Mouse (Mus musculus): Measurements from ENCODE around the gene Hnrnpm.
"Not testable (repeated sequence)": the region's sequence is repeated elsewhere in the genome, so short reads cannot be mapped to it uniquely, and the experiment has no call there.

Hnrnpm gene

GRCm38 (mm10) chr17:33686760-33687159, at the start of gene Hnrnpm:
TSS of gene Hnrnpm (minus strand) at chr17:33686860.
- no peak for DNase-seq (ENCODE audit: low read depth, low spot score)

GRCm38 (mm10) chr17:33733526-33733925, 46.9 kb upstream of the Hnrnpm start:
- not testable (repeated sequence) for DNase-seq (ENCODE audit: low read depth, low spot score)

- DNase-seq (ENCODE audit: low read depth, low spot score) = not testable (repeated sequence)
These were observed 46.0 kb upstream of the Hnrnpm start for GRCm38 (mm10) chr17:33732556-33733083.

GRCm38 (mm10) chr17:33729215-33729614, 42.6 kb upstream of the Hnrnpm start:
- no peak for DNase-seq (ENCODE audit: low read depth, low spot score)

GRCm38 (mm10) chr17:33728396-33728795, 41.7 kb upstream of the Hnrnpm start:
- no peak for DNase-seq (ENCODE audit: low read depth, low spot score)

GRCm38 (mm10) chr17:33719736-33720378, 33.2 kb upstream of the Hnrnpm start:
- DNase-seq (ENCODE audit: low read depth, low spot score) = no peak

GRCm38 (mm10) chr17:33718944-33719725, 32.5 kb upstream of the Hnrnpm start:
- DNase-seq (ENCODE audit: low read depth, low spot score) = no peak

- peak; percentile 98 for DNase-seq (ENCODE audit: low read depth, low spot score)
These were observed 31.8 kb upstream of the Hnrnpm start, which contains the start of gene March2 for GRCm38 (mm10) chr17:33718384-33718881. TSS of gene March2 (minus strand) at chr17:33718670.

GRCm38 (mm10) chr17:33717982-33718381, 31.3 kb upstream of the Hnrnpm start:
- DNase-seq (ENCODE audit: low read depth, low spot score) = peak; percentile 37

GRCm38 (mm10) chr17:33717246-33717645, 30.6 kb upstream of the Hnrnpm start:
- no peak for DNase-seq (ENCODE audit: low read depth, low spot score)

GRCm38 (mm10) chr17:33714779-33715178, 28.1 kb upstream of the Hnrnpm start:
- peak; percentile 65 for DNase-seq (ENCODE audit: low read depth, low spot score)

- peak; percentile 86 for DNase-seq (ENCODE audit: low read depth, low spot score)
These were observed 26.6 kb upstream of the Hnrnpm start for GRCm38 (mm10) chr17:33713271-33713670.

GRCm38 (mm10) chr17:33709834-33710233, 23.2 kb upstream of the Hnrnpm start:
- DNase-seq (ENCODE audit: low read depth, low spot score) = no peak

- DNase-seq (ENCODE audit: low read depth, low spot score) = no peak
These were observed 16.4 kb upstream of the Hnrnpm start for GRCm38 (mm10) chr17:33703091-33703490.

GRCm38 (mm10) chr17:33702178-33702577, 15.5 kb upstream of the Hnrnpm start:
- DNase-seq (ENCODE audit: low read depth, low spot score) = no peak

- no peak for DNase-seq (ENCODE audit: low read depth, low spot score)
These were observed 8.8 kb upstream of the Hnrnpm start for GRCm38 (mm10) chr17:33695471-33695870.

- DNase-seq (ENCODE audit: low read depth, low spot score) = peak; percentile 90
These were observed 1.4 kb downstream of the Hnrnpm start for GRCm38 (mm10) chr17:33685249-33685653.

- peak; percentile 45 for DNase-seq (ENCODE audit: low read depth, low spot score)
These were observed 1.9 kb downstream of the Hnrnpm start for GRCm38 (mm10) chr17:33684671-33685231.

GRCm38 (mm10) chr17:33681767-33682166, 4.9 kb downstream of the Hnrnpm start:
- no peak for DNase-seq (ENCODE audit: low read depth, low spot score)

GRCm38 (mm10) chr17:33678771-33679170, 7.9 kb downstream of the Hnrnpm start:
- DNase-seq (ENCODE audit: low read depth, low spot score) = no peak

- no peak for DNase-seq (ENCODE audit: low read depth, low spot score)
These were observed 10.6 kb downstream of the Hnrnpm start for GRCm38 (mm10) chr17:33676086-33676485.

- DNase-seq (ENCODE audit: low read depth, low spot score) = no peak
These were observed 11.2 kb downstream of the Hnrnpm start for GRCm38 (mm10) chr17:33675452-33675851.

Data from c-Kit-negative CD71-positive TER-119-positive erythroid progenitor cells, embryonic 14.5 days (primary cell).